Mouse (Mus musculus): Measurements from ENCODE around the gene Epb41l4b. TPM values are rescaled to one million over a fixed set of nuclear protein-coding genes. Genes with fewer than 3 reads are reported as not detected.

Epb41l4b gene
- polyA plus RNA-seq, 1 experiment from 2014 or later, result 2.3 TPM

Other genes with a start within 250 kb of the Epb41l4b start
- 6.4 and 7.2 TPM in 2 replicates for gene Tmem245, start 196.0 kb downstream of the Epb41l4b start, polyA plus RNA-seq (2014; fragmentation: Nextera tagmentation; extraction: Ambion mirVana)
- gene Frrs1l, start 153.0 kb downstream of the Epb41l4b start, polyA plus RNA-seq (2014; fragmentation: Nextera tagmentation; extraction: Ambion mirVana), result 0.09 and 0.33 TPM in 2 replicates
- gene Ptpn3, start 158.4 kb upstream of the Epb41l4b start, polyA plus RNA-seq (2014; fragmentation: Nextera tagmentation; extraction: Ambion mirVana), result 0.68 and 0.89 TPM in 2 replicates

All from liver, embryonic 11.5 days (tissue).